Mouse (Mus musculus): ENCODE data around the gene Tmeff1.

- TF ChIP-seq CTCF (IDR thresholded peaks at IDR 0.05; ENCODE audit: borderline replicate concordance, control insufficient read depth, extremely low read depth, insufficient read depth, low read length, poor library complexity) (no peak), POLR2A (IDR thresholded peaks at IDR 0.05; ENCODE audit: control insufficient read depth, extremely low read depth, insufficient read depth, low read length, poor library complexity) (no peak)
Measured at GRCm38 (mm10) chr4:48552486-48553064, 32.4 kb upstream of the Tmeff1 start.

All from thymus, adult 2 months (tissue).